Mouse (Mus musculus): ENCODE data around the gene Ptger1.

DNA sequence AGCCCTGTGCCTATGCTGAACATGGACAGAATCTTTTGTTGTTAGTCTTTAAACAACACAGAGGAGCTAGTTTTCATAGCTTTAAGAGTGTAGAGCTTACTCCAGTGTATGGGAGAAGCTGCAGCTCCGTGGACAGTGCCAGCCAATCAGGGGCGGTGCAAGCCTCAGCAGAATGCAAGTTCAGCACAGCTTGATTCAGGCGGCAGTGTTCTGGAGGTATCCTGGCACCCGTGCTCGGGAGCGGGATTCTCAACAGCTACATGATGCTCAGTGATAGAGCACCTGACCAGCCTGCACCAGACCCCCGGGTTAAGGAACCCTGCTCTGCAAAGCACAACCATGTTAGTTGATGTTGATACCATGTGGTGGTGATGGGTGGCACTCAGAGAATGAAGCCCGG is 5.9 kb upstream of the Ptger1 start:
- no peak for TF ChIP-seq POLR2A (IDR thresholded peaks at IDR 0.05; ENCODE audit: insufficient read depth, low read length)
- TF ChIP-seq CTCF (IDR thresholded peaks at IDR 0.05; ENCODE audit: low read depth, low read length), result no peak
